Mouse (Mus musculus): Measurements from ENCODE around the gene Gfi1b.

GRCm38 (mm10) chr2:28585043-28585571 lies 36.7 kb downstream of the Gfi1b start:
- TF ChIP-seq POLR2A (IDR thresholded peaks at IDR 0.05; ENCODE audit: low read depth, low read length) (no peak), CTCF (IDR thresholded peaks at IDR 0.05; ENCODE audit: extremely low read depth, insufficient read depth, insufficient read length, insufficient replicate concordance) (peak; percentile 99; the same call in 1 of the 2 replicates)

Measured in spleen, adult 2 months (tissue).